Mouse (Mus musculus) brain, adult 2 months (tissue): Measurements from ENCODE around the gene Pbx2.
"Not testable (repeated sequence)": the region's sequence is repeated elsewhere in the genome, so short reads cannot be mapped to it uniquely, and the experiment has no call there.

Experiments used
- DNase-seq: peaks from one replicate; pipeline ENCODE4 v3.0.0; 2011; ENCODE audit warnings: low read depth, low spot score

The Pbx2 gene

GRCm38 (mm10) chr17:34591029-34591993, at the start of gene Pbx2:
TSS of gene Pbx2 (plus strand) at chr17:34591266.
- peak; percentile 20 for DNase-seq

- DNase-seq = not testable (repeated sequence)
Observed at GRCm38 (mm10) chr17:34543567-34543966, 47.5 kb upstream of the Pbx2 start.

- DNase-seq = no peak
Observed at GRCm38 (mm10) chr17:34546797-34547196, 44.3 kb upstream of the Pbx2 start.

- no peak for DNase-seq
Observed at GRCm38 (mm10) chr17:34547601-34548000, 43.5 kb upstream of the Pbx2 start.

- no peak for DNase-seq
Observed at GRCm38 (mm10) chr17:34549156-34549555, 41.9 kb upstream of the Pbx2 start.

- no peak for DNase-seq
Observed at GRCm38 (mm10) chr17:34549843-34550242, 41.2 kb upstream of the Pbx2 start.

GRCm38 (mm10) chr17:34555483-34555882, 35.6 kb upstream of the Pbx2 start:
- DNase-seq = peak; percentile 73

GRCm38 (mm10) chr17:34556406-34556805, 34.7 kb upstream of the Pbx2 start:
- no peak for DNase-seq

GRCm38 (mm10) chr17:34557411-34557810, 33.7 kb upstream of the Pbx2 start:
- DNase-seq = no peak

GRCm38 (mm10) chr17:34559116-34559515, 31.9 kb upstream of the Pbx2 start:
- no peak for DNase-seq

GRCm38 (mm10) chr17:34559895-34560294, 31.2 kb upstream of the Pbx2 start:
- DNase-seq = no peak

- DNase-seq = no peak
Observed at GRCm38 (mm10) chr17:34560438-34560837, 30.6 kb upstream of the Pbx2 start.

GRCm38 (mm10) chr17:34561200-34561599, 29.9 kb upstream of the Pbx2 start:
- DNase-seq = peak; percentile 51

- no peak for DNase-seq
Observed at GRCm38 (mm10) chr17:34562595-34562994, 28.5 kb upstream of the Pbx2 start.

- DNase-seq = no peak
Observed at GRCm38 (mm10) chr17:34563354-34563753, 27.7 kb upstream of the Pbx2 start.

GRCm38 (mm10) chr17:34564003-34564421, 27.1 kb upstream of the Pbx2 start, which contains the start of gene Notch4:
TSS of gene Notch4 (plus strand) at chr17:34564268.
- DNase-seq = no peak

GRCm38 (mm10) chr17:34564796-34565195, 26.3 kb upstream of the Pbx2 start:
- no peak for DNase-seq

GRCm38 (mm10) chr17:34567311-34567710, 23.8 kb upstream of the Pbx2 start:
- no peak for DNase-seq

GRCm38 (mm10) chr17:34568421-34568820, 22.6 kb upstream of the Pbx2 start:
- DNase-seq = no peak

- DNase-seq = no peak
Observed at GRCm38 (mm10) chr17:34569919-34570318, 21.1 kb upstream of the Pbx2 start.

- DNase-seq = no peak
Observed at GRCm38 (mm10) chr17:34571875-34572274, 19.2 kb upstream of the Pbx2 start.

- no peak for DNase-seq
Observed at GRCm38 (mm10) chr17:34572361-34572760, 18.7 kb upstream of the Pbx2 start.

- DNase-seq = no peak
Observed at GRCm38 (mm10) chr17:34576577-34576976, 14.5 kb upstream of the Pbx2 start.
